Mouse (Mus musculus) heart, embryonic 11.5 days (tissue): ENCODE measurements around the gene Zfp296. TPM values are rescaled to one million over a fixed set of nuclear protein-coding genes. Genes with fewer than 3 reads are reported as not detected.

ENCODE experiments used
- ATAC-seq: fragments of 200-750 bp; cut with Nextera tagmentation; replicated peaks from 2 replicates; pipeline ENCODE4 v1.8.0; 2017; ENCODE audit warnings: moderate library complexity; ENCODE audit not compliant: insufficient number of reproducible peaks, low FRiP score, low TSS enrichment
- H3K27ac ChIP-seq: fragments of 300-500 bp; sonication (generic); 2 replicates; pipeline ENCODE4 v1.5.1; 2014; ENCODE audit warnings: mild to moderate bottlenecking, low read depth, low read length
- H3K27me3 ChIP-seq: fragments of 300-500 bp; sonication (generic); 2 replicates; pipeline ENCODE4 v1.6.1; 2014; ENCODE audit warnings: mild to moderate bottlenecking, low read length, mixed read lengths; ENCODE audit not compliant: control insufficient read depth, insufficient read depth
- H3K36me3 ChIP-seq: fragments of 300-500 bp; sonication (generic); 2 replicates; pipeline ENCODE4 v1.6.1; 2014; ENCODE audit warnings: mild to moderate bottlenecking, low read length, moderate library complexity, mixed read lengths; ENCODE audit not compliant: control insufficient read depth, insufficient read depth
- H3K4me1 ChIP-seq: fragments of 300-500 bp; sonication (generic); 2 replicates; pipeline ENCODE4 v1.6.1; 2014; ENCODE audit warnings: low read length; ENCODE audit not compliant: control insufficient read depth, insufficient read depth
- H3K4me2 ChIP-seq: fragments of 300-500 bp; sonication (generic); 2 replicates; pipeline ENCODE4 v1.6.1; 2014; ENCODE audit warnings: mild to moderate bottlenecking, moderate library complexity
- H3K4me3 ChIP-seq: fragments of 300-500 bp; sonication (generic); 2 replicates; pipeline ENCODE4 v1.5.1; 2014; ENCODE audit warnings: low read depth, low read length
- H3K9ac ChIP-seq: fragments of 300-500 bp; sonication (generic); 2 replicates; pipeline ENCODE4 v1.6.1; 2014; ENCODE audit warnings: mild to moderate bottlenecking, low read depth, low read length, moderate library complexity
- H3K9me3 ChIP-seq: fragments of 300-500 bp; sonication (generic); replicated peaks from 2 replicates; pipeline ENCODE4 v1.6.1; 2016; ENCODE audit warnings: low read length; ENCODE audit not compliant: control insufficient read depth
- WGBS: fragments of 180-500 bp; shearing (Covaris S2); extraction: QIAGEN DNeasy Blood & Tissue Kit; methylation state at CpG from one replicate; pipeline ENCODE4 v1.1.7; 2014; ENCODE audit not compliant: insufficient replicate concordance; 5-methylcytosine and 5-hydroxymethylcytosine counted together
- polyA plus RNA-seq: library from polyadenylated mRNA; unstranded; fragments of >200 nt; fragmentation: Nextera tagmentation; extraction: Ambion mirVana; gene quantifications from 2 replicates; pipeline ENCODE4 v1.2.1, GENCODE M21; 2014

Zfp296 gene
- polyA plus RNA-seq, 1 experiment from 2014 or later = 0.30 TPM

DNA sequence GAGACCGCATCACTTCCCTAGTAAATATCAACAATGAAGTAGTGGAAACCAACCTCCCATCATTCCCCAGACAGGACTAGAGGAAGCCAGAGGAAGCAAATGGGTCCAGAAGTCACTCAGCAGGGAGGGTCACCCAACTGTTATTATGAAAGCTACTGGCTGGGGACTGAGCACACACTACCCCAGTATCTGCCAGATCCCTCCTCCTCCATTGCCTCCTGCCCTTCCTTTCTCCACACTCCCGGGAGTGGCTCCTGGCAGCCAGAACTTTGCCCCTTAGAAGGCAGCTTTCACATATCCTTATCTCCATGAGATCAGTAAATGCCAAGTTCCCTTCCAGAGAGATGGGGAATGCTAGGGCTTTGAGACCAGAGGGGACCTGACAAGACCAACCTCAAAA is 46.3 kb downstream of the Zfp296 start:
- H3K9me3 ChIP-seq = no peaks in the 10 kb centered on the region
- no peak for ATAC-seq
- WGBS = 37% methylated on average over 2 of the region's 2 CpGs
- no peak overlapping the region for H3K9ac ChIP-seq
- no peaks in the 10 kb centered on the region for H3K36me3 ChIP-seq
- H3K27me3 ChIP-seq = peaks cover 6% of the 10 kb centered on the region; the same call in 1 of the 2 replicates
- H3K4me2 ChIP-seq = no peak overlapping the region
- H3K27ac ChIP-seq = no peak overlapping the region
- 0 out of 2 replicates have a peak, but pooled peaks cover 3% of the 10 kb centered on the region for H3K4me1 ChIP-seq
- no peak overlapping the region for H3K4me3 ChIP-seq

DNA sequence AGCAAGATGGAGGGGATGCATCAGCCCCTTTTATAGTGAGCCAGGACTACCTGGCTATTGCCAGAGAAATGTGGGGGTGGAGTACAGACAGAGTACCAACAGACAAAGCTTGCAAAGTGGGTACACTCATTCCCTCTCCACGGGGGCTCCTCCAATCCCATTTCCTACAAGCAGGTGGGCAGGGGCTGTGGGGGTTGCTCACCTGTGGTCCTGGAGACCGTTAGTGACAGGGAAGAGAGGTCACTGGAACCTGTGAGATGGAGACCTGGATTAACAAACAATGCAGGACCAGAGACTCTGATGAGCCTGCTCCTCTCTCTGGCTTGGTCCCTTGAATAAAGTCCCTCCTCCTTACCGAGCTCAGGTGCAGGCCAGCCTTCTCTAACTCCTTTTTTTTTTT is 50.6 kb downstream of the Zfp296 start:
- Histone ChIP-seq H3K27ac (no peak overlapping the region), H3K36me3 (peaks cover 3% of the 10 kb centered on the region; the same call in 1 of the 2 replicates), H3K4me1 (peaks cover 2% of the 10 kb centered on the region; the same call in 1 of the 2 replicates), H3K9ac (no peak overlapping the region), H3K9me3 (no peaks in the 10 kb centered on the region), H3K4me3 (peak overlapping the region; percentile 69; the same call in 1 of the 2 replicates), H3K4me2 (peak overlapping the region; percentile 92), H3K27me3 (no peaks in the 10 kb centered on the region)
- no peak for ATAC-seq
- WGBS = 63% methylated on average over 3 of the region's 3 CpGs

DNA sequence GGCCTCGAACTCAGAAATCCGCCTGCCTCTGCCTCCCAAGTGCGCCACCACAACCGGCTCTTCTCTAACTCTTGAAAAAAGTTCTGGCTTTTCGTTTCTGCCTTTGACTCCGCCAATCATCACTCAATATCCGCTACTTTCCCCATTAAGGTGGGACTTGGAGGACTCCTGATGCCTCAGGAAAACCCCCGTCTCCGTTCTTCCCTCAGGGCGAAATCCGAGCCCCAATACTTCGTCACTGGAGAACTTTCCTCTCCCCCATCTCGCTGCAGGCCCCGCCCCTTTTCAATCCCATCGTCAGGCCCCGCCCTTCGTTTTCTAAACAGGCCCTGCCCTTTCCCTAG is 51.1 kb downstream of the Zfp296 start:
- 10% methylated on average over 17 of the region's 17 CpGs for WGBS

DNA sequence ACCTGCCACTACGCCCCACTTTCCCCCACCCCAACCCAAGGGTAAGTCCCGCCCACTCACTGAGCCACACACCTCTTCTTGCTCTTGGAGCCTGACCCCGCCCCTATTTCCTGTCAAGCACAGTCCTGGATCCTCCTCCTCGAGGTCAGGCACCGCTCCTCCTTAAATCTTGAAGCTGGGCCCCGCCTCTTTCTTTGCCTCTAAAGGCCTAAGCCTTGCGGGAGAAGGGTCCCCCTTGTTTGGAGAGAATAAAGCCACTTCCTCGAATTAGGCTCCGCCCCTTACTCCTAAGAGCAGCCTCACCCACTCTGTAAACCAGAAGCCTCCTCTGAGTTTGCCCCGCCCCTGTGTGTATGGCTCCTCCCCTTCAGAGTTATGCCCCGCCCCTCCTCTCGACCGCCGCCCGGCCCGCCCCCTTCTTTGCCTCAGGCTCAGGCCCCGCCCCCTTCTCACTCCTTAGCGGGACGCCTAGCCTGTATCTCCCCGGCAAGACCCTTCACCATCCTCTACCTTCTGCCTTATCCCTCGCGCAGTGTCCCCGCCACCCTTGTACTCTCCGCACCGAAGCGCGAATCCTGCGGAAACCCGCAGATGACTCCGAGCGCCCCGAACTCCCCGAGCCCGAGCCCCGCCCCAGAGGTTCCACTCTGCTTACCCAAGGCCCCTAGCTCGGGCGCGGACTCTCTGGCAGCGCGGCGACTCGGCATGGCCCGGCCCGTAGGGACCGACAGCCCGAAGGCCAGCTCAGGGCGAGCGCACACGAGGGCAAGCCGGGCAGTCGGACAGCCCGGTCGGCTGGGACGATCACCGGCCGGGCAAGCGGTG is 51.7 kb downstream of the Zfp296 start:
- Histone ChIP-seq H3K4me2 (peak overlapping the region; percentile 92), H3K27ac (peak overlapping the region; percentile 68), H3K4me3 (peak overlapping the region; percentile 69), H3K36me3 (peaks cover 12% of the 10 kb centered on the region), H3K9me3 (no peaks in the 10 kb centered on the region), H3K4me1 (peaks cover 2% of the 10 kb centered on the region; the same call in 1 of the 2 replicates), H3K9ac (peak overlapping the region; percentile 62), H3K27me3 (no peaks in the 10 kb centered on the region)
- ATAC-seq = peak; percentile 83
- WGBS = 1% methylated on average over 57 of the region's 57 CpGs

More for the DNA sequence above, 51.1 kb downstream of the Zfp296 start:
- Histone ChIP-seq H3K27ac (peak overlapping the region; percentile 68), H3K4me2 (peak overlapping the region; percentile 92), H3K9me3 (no peaks in the 10 kb centered on the region), H3K36me3 (peaks cover 7% of the 10 kb centered on the region; the same call in 1 of the 2 replicates), H3K27me3 (no peaks in the 10 kb centered on the region), H3K4me3 (peak overlapping the region; percentile 69), H3K9ac (no peak overlapping the region), H3K4me1 (peaks cover 2% of the 10 kb centered on the region; the same call in 1 of the 2 replicates)
- no peak for ATAC-seq

DNA sequence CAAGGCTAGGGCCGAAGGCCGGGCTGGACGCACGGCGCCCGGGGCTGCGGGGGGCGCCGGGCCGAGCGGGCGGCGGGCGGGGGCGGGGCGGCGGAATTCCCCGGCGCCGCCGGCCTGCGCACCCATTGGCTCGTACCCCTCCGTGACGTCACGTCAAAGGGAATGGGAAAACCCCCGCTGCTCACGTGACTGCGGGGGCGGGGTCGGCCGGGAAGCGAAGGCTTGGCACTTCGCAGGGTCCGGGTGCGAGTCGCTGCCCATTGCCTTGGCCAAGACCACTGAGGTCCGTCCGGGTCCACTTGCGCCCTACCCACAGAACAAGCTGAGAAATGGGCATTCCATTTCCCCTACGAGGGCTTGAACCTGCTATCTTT is 52.3 kb downstream of the Zfp296 start, which contains the start of gene Relb:
Gene Relb, minus strand, starts transcription at position 78 of the 374 bp plus-strand sequence.
- H3K27me3 ChIP-seq = no peaks in the 10 kb centered on the region
- peak within 1 kb of the TSS; percentile 62 for H3K9ac ChIP-seq
- WGBS = under 1% methylated on average over 37 of the region's 41 CpGs
- H3K4me2 ChIP-seq = peak within 1 kb of the TSS; percentile 92
- peak within 1 kb of the TSS; percentile 68 for H3K27ac ChIP-seq
- H3K9me3 ChIP-seq = no peaks in the 10 kb centered on the region
- ATAC-seq = peak; percentile 74
- peaks cover 17% of the 10 kb centered on the region for H3K36me3 ChIP-seq
- peaks cover 2% of the 10 kb centered on the region; the same call in 1 of the 2 replicates for H3K4me1 ChIP-seq
- H3K4me3 ChIP-seq = peak within 1 kb of the TSS; percentile 69

Other genes with a start within 250 kb of the Zfp296 start
- 72.5 and 74.5 TPM in 2 replicates for gene Ercc1, start 232.5 kb upstream of the Zfp296 start, polyA plus RNA-seq
- gene Cd3eap, start 217.8 kb upstream of the Zfp296 start, polyA plus RNA-seq = 17.6 and 18.9 TPM in 2 replicates
- gene Ppp1r13l, start 217.5 kb upstream of the Zfp296 start, polyA plus RNA-seq = 12.4 and 17.6 TPM in 2 replicates
- 6.1 and 6.6 TPM in 2 replicates for gene Ercc2, start 195.3 kb upstream of the Zfp296 start, polyA plus RNA-seq
- 2.2 and 3.7 TPM in 2 replicates for gene Klc3, start 173.2 kb upstream of the Zfp296 start, polyA plus RNA-seq
- 11.0 and 13.3 TPM in 2 replicates for gene Ckm, start 172.5 kb upstream of the Zfp296 start, polyA plus RNA-seq
- 8.0 and 9.7 TPM in 2 replicates for gene Mark4, start 118.5 kb upstream of the Zfp296 start, polyA plus RNA-seq
- 2.2 and 2.7 TPM in 2 replicates for gene Exoc3l2, start 114.0 kb upstream of the Zfp296 start, polyA plus RNA-seq
- 1.2 TPM in 2 replicates for gene Bloc1s3, start 68.9 kb upstream of the Zfp296 start, polyA plus RNA-seq
- gene Trappc6a, start 68.9 kb upstream of the Zfp296 start, polyA plus RNA-seq = 77.0 and 79.0 TPM in 2 replicates
- gene Nkpd1, start 59.4 kb upstream of the Zfp296 start, polyA plus RNA-seq = 0.15 TPM in 1 of 2 replicates, not detected in the other
- gene Ppp1r37, start 14.2 kb upstream of the Zfp296 start, polyA plus RNA-seq = 2.3 and 5.2 TPM in 2 replicates
- 141 and 157 TPM in 2 replicates for gene Gemin7, start 308 bp downstream of the Zfp296 start, polyA plus RNA-seq
- gene Clasrp, start 27.2 kb downstream of the Zfp296 start, polyA plus RNA-seq = 33.2 and 34.3 TPM in 2 replicates
- 3.3 and 3.7 TPM in 2 replicates for gene Relb, start 52.2 kb downstream of the Zfp296 start, polyA plus RNA-seq
- gene Clptm1, start 87.7 kb downstream of the Zfp296 start, polyA plus RNA-seq = 86.8 and 89.4 TPM in 2 replicates
- 4.9 TPM in 1 of 2 replicates, not detected in the other for gene Apoc2, start 100.7 kb downstream of the Zfp296 start, polyA plus RNA-seq
- 1.2 TPM in 1 of 2 replicates, not detected in the other for gene Gm44805, start 104.1 kb downstream of the Zfp296 start, polyA plus RNA-seq
- gene Apoc4, start 104.2 kb downstream of the Zfp296 start, polyA plus RNA-seq = 0.34 TPM in 1 of 2 replicates, not detected in the other
- 6.9 and 10.8 TPM in 2 replicates for gene Apoc1, start 115.4 kb downstream of the Zfp296 start, polyA plus RNA-seq
- gene Apoe, start 121.9 kb downstream of the Zfp296 start, polyA plus RNA-seq = 357 and 371 TPM in 2 replicates
- gene Tomm40, start 138.2 kb downstream of the Zfp296 start, polyA plus RNA-seq = 142 and 154 TPM in 2 replicates
- gene Nectin2, start 173.2 kb downstream of the Zfp296 start, polyA plus RNA-seq = 87.0 and 100 TPM in 2 replicates
- 163 and 173 TPM in 2 replicates for gene Bcam, start 193.7 kb downstream of the Zfp296 start, polyA plus RNA-seq
- gene Cblc, start 219.5 kb downstream of the Zfp296 start, polyA plus RNA-seq = 0.20 and 0.24 TPM in 2 replicates
- 1.0 and 1.5 TPM in 2 replicates for gene Bcl3, start 245.5 kb downstream of the Zfp296 start, polyA plus RNA-seq